Mouse (Mus musculus) ES-CJ7 (cell line): ENCODE measurements at regions not wholly inside any gene's neighbourhood (a gene's known extent, or its start where the extent isn't known, plus 50 kb on each side); places are given as distances from the start of the nearest gene placed in this dataset.

Experiments
- DNase-seq: peaks from one replicate; pipeline ENCODE4 v3.0.0; 2011; ENCODE audit warnings: low read depth, low spot score

GRCm38 (mm10) chr8:75353786-75354185 is 52.6 kb downstream of the Gm10358 start:
- no peak for DNase-seq

DNA sequence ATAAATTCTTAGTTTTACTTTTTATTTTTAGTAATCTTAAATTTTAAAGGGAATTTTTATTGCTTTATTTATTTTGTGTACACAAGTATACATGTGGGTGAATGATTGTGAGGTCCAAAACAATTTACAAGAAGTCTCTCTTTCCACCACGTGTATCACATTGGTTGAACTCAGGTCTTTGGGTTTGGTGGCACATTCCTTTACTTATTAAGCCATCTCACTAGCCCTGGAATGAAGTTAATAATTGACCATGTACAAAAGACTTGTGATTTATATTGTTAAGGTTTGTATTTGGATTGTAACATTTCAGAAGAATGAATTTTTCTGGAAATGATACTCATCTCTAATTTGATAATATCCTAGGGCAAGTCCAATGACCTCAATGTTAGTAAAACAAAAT is 56.2 kb downstream of the Gm10358 start:
- DNase-seq = no peak

- DNase-seq = no peak
Observed at GRCm38 (mm10) chr8:75348047-75348446, 58.3 kb downstream of the Gm10358 start.

DNA sequence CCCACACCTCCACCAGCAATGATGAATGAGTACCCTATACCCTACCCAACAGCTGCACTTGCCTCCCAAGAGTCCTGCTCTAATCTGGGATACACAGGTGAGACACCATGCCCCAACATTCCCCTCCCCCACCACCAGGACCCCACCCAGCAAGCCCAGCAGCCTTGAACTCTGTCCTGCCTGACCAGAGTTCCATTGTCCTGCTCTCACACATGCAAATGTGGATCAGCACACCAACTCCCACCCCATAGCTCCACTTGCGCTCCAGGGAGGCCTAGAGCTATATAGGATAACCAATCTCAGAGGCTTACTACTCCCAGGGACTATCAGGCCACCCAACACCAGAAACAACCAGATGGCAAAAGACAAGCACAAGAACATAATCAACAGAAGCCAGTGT is 85.8 kb downstream of the Gm10358 start:
- DNase-seq = peak; percentile 80

- DNase-seq = peak; percentile 66
Observed at GRCm38 (mm10) chr8:75318526-75318925, 87.9 kb downstream of the Gm10358 start.

- peak; percentile 64 for DNase-seq
Observed at GRCm38 (mm10) chr8:75315886-75316285, 90.5 kb downstream of the Gm10358 start.

DNA sequence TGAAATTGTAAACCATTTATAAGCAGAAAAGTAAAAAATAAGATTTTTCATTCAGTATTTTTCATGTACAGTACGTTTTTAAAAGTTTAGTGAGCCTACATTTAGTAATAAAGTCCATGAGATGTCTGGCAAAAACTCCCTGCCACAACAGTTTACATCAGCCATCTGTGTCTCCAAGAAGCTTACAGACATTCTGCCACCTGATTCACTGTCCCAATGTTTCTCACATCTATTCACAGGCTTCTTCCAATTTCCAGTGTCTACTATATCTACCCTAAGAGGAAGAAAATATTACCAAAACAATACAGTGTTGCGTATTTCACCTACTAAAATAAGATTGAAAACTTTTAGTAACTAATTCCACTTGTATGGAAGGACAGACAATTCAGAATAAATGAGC is 95.7 kb downstream of the Rasd2 start:
- no peak for DNase-seq

DNA sequence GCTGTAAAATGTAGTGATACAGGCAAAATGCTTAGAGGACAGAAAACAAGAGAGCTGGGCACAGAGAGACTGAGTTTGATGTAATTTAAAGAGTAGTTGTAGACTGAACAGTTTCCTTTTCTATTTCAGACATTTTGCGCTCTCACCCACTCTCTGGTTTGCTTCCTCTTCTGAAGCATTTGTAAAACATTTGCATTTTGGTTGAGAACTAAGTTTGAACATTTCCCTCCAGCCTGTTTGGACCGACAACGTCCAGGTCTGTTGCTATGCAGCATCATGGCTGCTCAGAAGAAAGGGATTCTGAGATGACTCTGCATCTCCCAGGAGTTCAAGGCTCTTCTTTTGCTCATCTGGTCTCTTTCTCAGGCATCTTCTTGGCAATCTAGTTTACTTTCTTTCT is 78.2 kb downstream of the Rasd2 start:
- DNase-seq = no peak

DNA sequence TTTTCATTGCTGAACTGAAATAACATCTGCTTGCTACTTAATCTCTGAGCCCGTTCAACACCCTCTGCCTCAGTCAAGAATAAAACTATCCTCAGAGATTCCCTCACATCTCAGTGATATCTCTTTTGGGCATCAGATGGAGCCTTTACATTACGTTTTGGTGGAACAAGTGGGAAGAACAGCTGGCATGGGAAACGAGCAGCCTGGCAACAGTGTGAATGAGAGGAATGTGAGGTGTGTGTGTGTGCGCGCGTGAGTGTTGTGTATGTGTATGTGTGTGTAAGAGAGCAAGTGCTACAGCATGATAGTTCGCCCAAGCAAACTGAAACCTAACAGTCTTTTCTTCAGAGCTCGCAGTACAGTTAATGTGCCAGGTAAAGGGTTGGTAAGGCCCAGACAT is 76.2 kb downstream of the Rasd2 start:
- no peak for DNase-seq
